Mouse (Mus musculus): ENCODE data around the gene Usp25.

Gene Usp25

DNA sequence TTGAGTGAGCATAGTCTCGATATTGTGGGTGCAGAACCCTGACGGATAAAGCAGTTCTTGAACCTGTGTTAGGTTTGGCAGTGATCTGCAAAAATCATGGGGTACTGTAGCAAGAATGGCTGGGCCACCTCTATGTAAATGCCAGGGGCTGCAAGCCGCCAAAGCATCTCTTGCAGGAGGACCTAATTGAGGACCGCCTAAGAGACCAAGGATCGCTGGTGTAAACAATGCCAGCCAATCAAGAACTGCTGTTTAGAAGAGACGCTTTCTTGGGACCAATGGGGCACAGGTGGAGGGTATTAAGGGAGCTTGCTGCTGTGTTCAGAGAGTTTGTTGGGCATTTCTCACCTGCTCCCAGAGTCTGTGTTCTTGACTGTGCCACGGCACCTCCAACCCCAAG is 127.1 kb downstream of the Usp25 start:
- no peak for DNase-seq (ENCODE audit: low read depth, low spot score)

DNA sequence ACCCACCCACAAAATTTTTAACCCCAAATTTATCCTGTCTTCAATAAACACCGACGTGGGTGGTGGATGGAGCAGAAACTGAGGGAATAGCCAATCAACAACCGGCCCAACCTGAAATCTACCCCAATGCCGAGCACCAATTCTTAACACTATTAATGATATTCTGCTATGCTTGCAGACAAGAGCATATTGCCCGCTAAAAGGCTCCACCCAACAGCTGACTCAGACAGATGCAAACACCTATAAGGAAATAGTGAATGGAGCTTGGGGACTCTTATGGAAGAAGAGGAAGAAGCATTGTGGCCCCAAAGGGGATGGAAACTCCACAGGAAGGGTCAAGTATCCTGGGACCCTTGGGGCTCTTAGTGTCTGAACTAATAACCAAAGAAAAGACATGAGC is 133.3 kb downstream of the Usp25 start:
- DNase-seq (ENCODE audit: low read depth, low spot score): no peak

DNA sequence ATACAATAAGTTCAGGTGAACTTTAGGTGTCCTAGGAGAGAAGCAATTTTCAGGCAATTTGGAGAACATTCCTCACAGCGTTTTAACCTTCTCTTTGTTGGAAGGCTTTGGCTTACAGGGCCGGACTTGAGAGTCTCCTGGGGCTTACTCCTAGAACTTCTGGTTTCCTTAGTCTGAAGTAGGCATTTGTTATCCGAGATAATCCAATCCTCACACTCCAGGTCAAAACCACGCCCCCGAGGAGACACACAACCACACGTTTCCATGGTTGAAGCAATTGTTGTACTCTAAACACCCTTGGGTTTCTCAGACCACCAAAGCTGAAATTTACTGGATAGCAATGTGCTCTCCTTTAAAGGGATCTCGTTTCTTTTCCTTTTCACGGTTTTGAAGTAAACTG is 136.8 kb downstream of the Usp25 start:
- DNase-seq (ENCODE audit: low read depth, low spot score): no peak

DNA sequence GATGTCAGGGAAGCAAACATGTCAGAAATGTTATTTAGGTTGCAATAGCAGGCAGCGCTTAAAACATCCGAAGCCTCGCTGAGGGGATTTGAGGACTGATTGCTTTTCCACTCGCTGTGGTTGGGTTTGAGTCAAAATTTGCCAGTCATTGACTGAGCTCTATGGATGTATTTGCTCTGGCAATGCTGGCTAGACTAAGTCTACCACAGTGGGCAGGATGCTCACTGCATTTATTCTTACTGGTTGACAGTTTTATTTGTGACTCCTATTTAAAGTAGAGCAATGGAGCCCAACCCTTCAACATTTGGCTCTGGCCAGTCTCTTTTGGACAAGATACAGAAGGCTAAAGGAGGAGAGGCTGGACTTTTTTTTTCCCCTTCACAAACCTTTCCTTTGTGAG is 137.4 kb downstream of the Usp25 start:
- DNase-seq (ENCODE audit: low read depth, low spot score): peak; percentile 43

DNA sequence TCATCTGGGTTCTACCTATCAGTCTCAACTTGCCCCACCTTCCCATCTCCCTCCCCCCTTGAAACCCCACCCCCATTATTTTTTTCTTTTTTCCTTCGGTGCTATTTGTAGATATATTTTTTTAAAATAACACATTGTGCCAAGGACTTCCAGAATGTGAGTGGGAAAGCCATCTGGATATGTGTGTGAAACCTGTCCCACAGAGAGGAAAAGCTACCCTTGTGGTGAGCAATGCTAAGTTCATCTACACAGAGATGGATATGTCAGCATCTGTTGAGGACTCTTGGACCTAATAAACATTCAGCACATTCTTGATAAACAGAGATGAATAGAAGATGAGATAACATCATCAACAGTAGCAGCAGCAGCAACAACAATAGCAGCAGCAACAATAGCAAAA is 138.8 kb downstream of the Usp25 start:
- DNase-seq (ENCODE audit: low read depth, low spot score): peak; percentile 87

DNA sequence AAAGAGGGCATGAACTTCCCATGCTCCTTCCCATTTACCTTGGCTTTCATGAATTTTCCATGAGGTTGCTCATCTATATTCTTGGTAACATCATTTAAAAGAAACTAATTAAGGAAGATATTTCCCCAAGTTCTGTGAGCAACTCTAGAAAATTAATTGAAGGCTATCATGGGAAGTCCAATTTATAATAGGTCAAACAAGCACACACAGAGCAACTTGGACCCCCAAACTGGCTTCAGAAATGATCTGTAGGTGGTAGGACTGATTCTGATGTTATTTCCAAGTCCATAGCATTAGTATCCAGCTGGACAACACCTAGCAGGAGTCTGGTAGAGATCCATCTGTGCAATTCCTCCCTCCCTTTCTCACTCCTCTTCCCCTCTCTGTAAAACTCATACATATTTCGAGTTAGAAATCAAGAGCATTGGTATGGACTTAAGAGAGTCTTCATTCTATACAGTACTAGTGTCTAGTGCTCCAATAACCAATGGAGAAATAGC is 139.8 kb downstream of the Usp25 start:
- DNase-seq (ENCODE audit: low read depth, low spot score): peak; percentile 87

DNA sequence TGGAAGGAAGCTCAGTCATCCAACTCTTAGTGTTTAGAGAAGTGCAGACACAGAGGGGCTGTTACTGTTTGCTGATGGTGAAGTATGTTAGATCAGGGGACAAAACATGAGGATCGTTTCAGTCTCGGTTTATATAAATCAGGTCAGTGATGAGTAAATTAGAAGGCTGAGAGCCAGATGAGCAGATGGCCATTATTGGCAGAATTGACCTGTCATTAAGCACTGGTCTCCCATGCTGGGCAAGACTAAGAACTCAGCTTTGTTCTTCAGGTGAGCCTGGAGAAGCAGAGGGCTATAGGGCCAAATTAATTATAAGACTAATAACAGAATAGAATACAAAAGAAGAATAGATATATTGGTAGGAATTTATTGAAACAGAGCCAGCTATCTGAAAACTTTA is 140.3 kb downstream of the Usp25 start:
- peak; percentile 97 for DNase-seq (ENCODE audit: low read depth, low spot score)

DNA sequence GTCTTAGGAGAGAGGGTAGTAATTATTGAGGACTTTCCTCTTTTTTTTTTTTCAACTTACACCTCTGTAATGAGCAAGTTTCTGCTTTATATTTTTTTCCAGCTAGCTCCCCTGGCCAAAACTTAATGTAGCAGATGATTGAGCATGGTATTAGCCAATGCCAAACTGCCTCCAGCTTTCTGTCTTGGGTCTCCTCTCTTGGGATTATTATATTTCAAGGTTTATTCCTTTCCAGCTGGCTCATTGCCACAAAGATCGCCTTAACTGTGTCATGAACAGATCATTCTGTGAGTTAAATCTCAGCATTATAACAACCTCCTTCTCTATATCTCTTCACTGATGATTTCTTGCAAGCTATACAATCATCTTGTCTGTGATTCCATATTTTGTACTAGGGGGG is 141.3 kb downstream of the Usp25 start:
- DNase-seq (ENCODE audit: low read depth, low spot score): no peak

All from brain, adult 2 months (tissue).